Mouse (Mus musculus): Measurements from ENCODE around the gene Zcchc24. TPM values are rescaled to one million over a fixed set of nuclear protein-coding genes. Genes with fewer than 3 reads are reported as not detected.

Zcchc24 gene
- polyA plus RNA-seq, 1 experiment from 2014 or later = 22.3 TPM

DNA sequence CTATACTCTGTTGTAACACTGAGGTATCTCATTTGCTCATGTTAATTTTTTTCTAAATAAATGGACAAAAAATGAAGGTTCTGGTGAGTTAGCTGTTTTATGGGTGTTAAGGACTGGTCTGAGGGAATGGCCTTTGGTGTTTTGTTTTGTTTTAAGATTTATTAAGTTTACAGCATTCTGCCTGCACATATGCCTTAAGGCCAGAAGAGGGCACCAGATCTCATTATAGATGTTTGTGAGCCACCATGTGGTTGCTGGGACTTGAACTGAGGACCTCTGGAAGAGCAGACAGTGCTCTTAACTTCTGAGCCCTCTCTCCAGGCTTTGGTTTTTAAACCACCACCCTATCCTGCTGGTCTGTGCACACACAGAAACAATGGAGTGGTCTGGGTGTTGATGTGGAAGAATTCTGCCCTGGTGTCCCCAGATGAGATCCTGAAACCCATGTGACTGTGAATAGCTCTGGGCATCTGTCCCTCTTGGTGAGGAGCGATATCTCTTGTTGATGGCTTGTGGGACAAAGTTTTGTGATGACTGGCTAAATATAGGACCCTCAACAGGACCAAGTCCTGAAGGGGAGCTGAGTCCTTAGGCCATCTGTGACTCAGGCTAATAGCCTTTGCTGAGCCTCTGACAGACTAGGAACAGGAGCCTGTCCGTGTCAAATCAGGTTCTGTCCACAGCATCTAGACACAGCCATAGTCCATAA is 102.0 kb downstream of the Zcchc24 start:
- no peak for DNase-seq (ENCODE audit: low spot score)
- no peak overlapping the region for H3K4me3 ChIP-seq (ENCODE audit: low read depth, low read length)
- no peak overlapping the region for H3K27ac ChIP-seq (ENCODE audit: low read depth, low read length)
- no peaks in the 10 kb centered on the region for H3K9me3 ChIP-seq (ENCODE audit: control insufficient read depth, low read length)
- H3K4me1 ChIP-seq (ENCODE audit: control insufficient read depth, insufficient read depth, low read length) = 0 out of 2 replicates have a peak, but pooled peaks cover 4% of the 10 kb centered on the region
- no peak overlapping the region for H3K9ac ChIP-seq (ENCODE audit: low read length)
- H3K27me3 ChIP-seq (ENCODE audit: control insufficient read depth, insufficient read depth, low read length) = no peaks in the 10 kb centered on the region
- ATAC-seq (ENCODE audit: insufficient read depth, low FRiP score, low TSS enrichment) = no peak
- peaks cover 25% of the 10 kb centered on the region for H3K36me3 ChIP-seq (ENCODE audit: control insufficient read depth, insufficient read depth, low read length)
- WGBS = 78% methylated on average over 2 of the region's 2 CpGs
- no peak overlapping the region for H3K4me2 ChIP-seq (ENCODE audit: low read depth)

DNA sequence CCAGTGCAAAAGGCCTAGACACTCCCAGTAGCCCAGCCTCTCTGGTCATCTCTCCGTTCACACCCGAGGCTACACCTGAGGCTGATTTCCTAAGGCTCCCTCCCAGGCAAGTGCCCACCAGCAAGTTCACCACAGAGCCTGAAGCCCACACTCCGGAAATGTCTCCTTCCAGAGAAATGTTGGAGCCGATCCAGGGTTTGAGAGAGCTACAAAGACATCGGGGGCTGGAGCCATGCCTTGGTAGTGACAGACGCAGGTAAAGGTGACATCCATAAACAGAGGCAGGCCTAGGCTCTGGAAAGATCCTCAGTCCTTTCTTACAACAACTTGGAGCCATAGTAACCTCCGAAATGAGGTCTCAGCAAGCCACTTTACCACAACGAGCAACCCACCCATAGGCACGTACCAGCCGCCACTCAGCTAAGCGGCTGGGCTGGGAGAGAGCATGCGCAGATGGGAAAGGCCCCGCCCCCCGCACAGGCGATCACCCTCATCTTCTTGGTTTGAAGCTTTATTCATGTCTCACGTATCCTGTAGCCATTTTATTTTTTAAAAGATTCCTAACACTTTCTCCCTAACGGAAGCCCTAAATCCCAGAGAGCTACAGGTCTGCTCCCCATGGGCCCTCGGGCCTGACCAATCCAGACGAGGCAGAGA is 103.4 kb downstream of the Zcchc24 start:
- WGBS = 71% methylated on average over 19 of the region's 19 CpGs
- Histone ChIP-seq H3K9ac (ENCODE audit: low read length) (no peak overlapping the region), H3K4me1 (ENCODE audit: control insufficient read depth, insufficient read depth, low read length) (0 out of 2 replicates have a peak, but pooled peaks cover 4% of the 10 kb centered on the region), H3K27me3 (ENCODE audit: control insufficient read depth, insufficient read depth, low read length) (no peaks in the 10 kb centered on the region), H3K4me3 (ENCODE audit: low read depth, low read length) (no peak overlapping the region), H3K36me3 (ENCODE audit: control insufficient read depth, insufficient read depth, low read length) (peaks cover 33% of the 10 kb centered on the region), H3K4me2 (ENCODE audit: low read depth) (no peak overlapping the region), H3K27ac (ENCODE audit: low read depth, low read length) (no peak overlapping the region), H3K9me3 (ENCODE audit: control insufficient read depth, low read length) (no peaks in the 10 kb centered on the region)
- ATAC-seq (ENCODE audit: insufficient read depth, low FRiP score, low TSS enrichment) (no peak), DNase-seq (ENCODE audit: low spot score) (no peak)

DNA sequence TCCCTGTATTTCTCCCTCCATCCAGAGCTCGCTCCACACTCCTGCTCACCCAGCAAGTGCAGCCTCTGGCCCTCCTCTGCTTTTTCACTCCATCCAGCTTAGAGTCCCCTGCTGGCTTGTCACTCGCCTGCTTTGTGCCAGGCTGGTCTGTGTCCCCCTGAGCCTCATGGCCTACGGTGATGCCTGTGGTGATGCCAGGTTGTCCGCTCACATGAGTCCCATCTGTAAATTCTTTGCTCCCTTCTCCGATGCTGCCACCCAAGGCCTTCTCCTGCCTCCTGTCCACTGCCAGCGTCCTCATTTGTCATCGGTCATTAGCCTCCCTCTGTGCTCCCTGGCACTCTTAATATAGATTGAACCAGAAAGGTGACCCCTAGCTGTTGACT is 104.5 kb downstream of the Zcchc24 start:
- Histone ChIP-seq H3K9ac (ENCODE audit: low read length) (no peak overlapping the region; the same call in 1 of the 2 replicates), H3K27ac (ENCODE audit: low read depth, low read length) (0 out of 2 replicates have a peak overlapping the region, but pooled peaks have one; percentile 53), H3K4me3 (ENCODE audit: low read depth, low read length) (no peak overlapping the region), H3K4me2 (ENCODE audit: low read depth) (no peak overlapping the region), H3K4me1 (ENCODE audit: control insufficient read depth, insufficient read depth, low read length) (0 out of 2 replicates have a peak, but pooled peaks cover 4% of the 10 kb centered on the region), H3K27me3 (ENCODE audit: control insufficient read depth, insufficient read depth, low read length) (no peaks in the 10 kb centered on the region), H3K9me3 (ENCODE audit: control insufficient read depth, low read length) (no peaks in the 10 kb centered on the region), H3K36me3 (ENCODE audit: control insufficient read depth, insufficient read depth, low read length) (peaks cover 40% of the 10 kb centered on the region)
- ATAC-seq (ENCODE audit: insufficient read depth, low FRiP score, low TSS enrichment) = no peak
- 65% methylated on average over 7 of the region's 7 CpGs for WGBS
- DNase-seq (ENCODE audit: low spot score) = no peak

DNA sequence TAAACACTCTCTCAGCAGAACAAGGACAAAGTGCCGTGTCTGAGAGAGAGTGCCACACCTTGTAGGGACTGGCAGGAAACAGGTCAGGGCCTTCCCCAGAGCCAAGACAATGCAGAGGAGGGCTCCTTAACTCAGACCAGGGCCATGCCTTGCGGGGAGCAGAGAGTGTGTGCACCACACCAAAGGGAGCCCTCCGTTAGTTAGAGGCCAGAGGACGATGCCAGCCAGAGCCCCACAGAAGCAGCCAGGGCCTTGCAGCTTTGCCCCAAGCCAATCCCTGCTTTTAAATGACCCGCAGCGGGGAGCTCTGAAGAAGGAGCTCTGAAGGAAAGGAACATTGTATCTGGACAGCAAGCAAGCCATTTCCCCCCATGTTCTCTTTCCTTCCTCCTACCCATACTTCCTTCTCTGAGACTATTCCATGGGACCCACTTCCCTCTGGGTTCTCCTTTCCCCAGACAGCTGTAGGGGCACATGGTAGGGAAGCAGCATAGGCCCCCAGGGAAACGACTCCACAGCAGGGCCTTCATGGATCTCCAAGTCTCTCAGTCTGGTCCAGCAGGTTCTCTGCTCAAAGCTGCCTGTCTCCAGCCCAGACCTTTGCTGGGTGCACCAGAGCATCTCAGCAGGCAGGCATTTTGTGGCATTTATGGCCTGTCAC is 105.1 kb downstream of the Zcchc24 start:
- Histone ChIP-seq H3K4me1 (ENCODE audit: control insufficient read depth, insufficient read depth, low read length) (0 out of 2 replicates have a peak, but pooled peaks cover 4% of the 10 kb centered on the region), H3K27me3 (ENCODE audit: control insufficient read depth, insufficient read depth, low read length) (no peaks in the 10 kb centered on the region), H3K27ac (ENCODE audit: low read depth, low read length) (peak overlapping the region; percentile 53; the same call in 1 of the 2 replicates), H3K4me2 (ENCODE audit: low read depth) (no peak overlapping the region), H3K4me3 (ENCODE audit: low read depth, low read length) (no peak overlapping the region), H3K36me3 (ENCODE audit: control insufficient read depth, insufficient read depth, low read length) (peaks cover 42% of the 10 kb centered on the region), H3K9me3 (ENCODE audit: control insufficient read depth, low read length) (no peaks in the 10 kb centered on the region), H3K9ac (ENCODE audit: low read length) (no peak overlapping the region; the same call in 1 of the 2 replicates)
- ATAC-seq (ENCODE audit: insufficient read depth, low FRiP score, low TSS enrichment) = no peak
- no peak for DNase-seq (ENCODE audit: low spot score)
- WGBS = 82% methylated on average over 7 of the region's 7 CpGs

Other genes with a start within 250 kb of the Zcchc24 start
- 38.7 TPM in 2 replicates for gene Ppif, start 74.9 kb downstream of the Zcchc24 start, polyA plus RNA-seq (2014; fragmentation: Nextera tagmentation; extraction: Ambion mirVana)
- 3.5 and 4.2 TPM in 2 replicates for gene Anxa11, start 73.1 kb upstream of the Zcchc24 start, polyA plus RNA-seq (2014; fragmentation: Nextera tagmentation; extraction: Ambion mirVana)
- gene Plac9a, start 134.1 kb upstream of the Zcchc24 start, polyA plus RNA-seq (2014; fragmentation: Nextera tagmentation; extraction: Ambion mirVana) = not detected in 2 replicates
- gene Tmem254a, start 158.6 kb upstream of the Zcchc24 start, polyA plus RNA-seq (2014; fragmentation: Nextera tagmentation; extraction: Ambion mirVana) = 1.1 and 2.4 TPM in 2 replicates
- gene Cphx1, start 169.3 kb upstream of the Zcchc24 start, polyA plus RNA-seq (2014; fragmentation: Nextera tagmentation; extraction: Ambion mirVana) = not detected in 2 replicates
- 3.8 and 5.9 TPM in 2 replicates for gene Duxbl1, start 209.5 kb upstream of the Zcchc24 start, polyA plus RNA-seq (2014; fragmentation: Nextera tagmentation; extraction: Ambion mirVana)